Comparison of ENCODE assay signal across 11 mouse cellular contexts in genomic region chr11:70499566-70500475, GRCm38 (mm10). TPM values are rescaled to one million over a fixed set of nuclear protein-coding genes. Genes with fewer than 3 reads are reported as not detected.
DNase-seq lines count a peak whose midpoint lies in the region; ATAC-seq and TF ChIP-seq lines count a peak whose summit lies in the region.
"Had no signal": no experiment of that assay in that cellular context is flagged by ENCODE, and none has a peak within 500 bp of the region (broad histone marks: within the 10 kb centered on the region; RNA-seq: fewer than 3 reads in every experiment).

No protein-coding gene starts in this region.

- DNase-seq in CD4-positive, CD25-positive, alpha-beta regulatory T cell, adult 2 months (ENCODE audit: low read depth, low spot score): peak; percentile 48
- no peak for DNase-seq in liver, embryonic 14.5 days (ENCODE audit: low read depth in 3 of 3, low spot score in 3 of 3)
- DNase-seq in kidney, adult 8-10 months: peak; percentile 46 to 62
- peak; percentile 48 for DNase-seq in naive thymus-derived CD4-positive, alpha-beta T cell, adult 2 months (ENCODE audit: low read depth)
- DNase-seq in embryo, embryonic 9.5 days (ENCODE audit: extremely low spot score): no peak

- H3K9me3 ChIP-seq in liver, embryonic 14.5 days (ENCODE audit: control insufficient read depth, low read length): no peaks in the 10 kb centered on the region
- H3K9me3 ChIP-seq in liver, embryonic 12.5 days (replicated peaks): no peaks in the 10 kb centered on the region
- no peaks in the 10 kb centered on the region for H3K9me3 ChIP-seq in midbrain, embryonic 15.5 days
- H3K9me3 ChIP-seq: hindbrain, embryonic 12.5 days; liver, embryonic 15.5 days had no signal

- H3K4me1 ChIP-seq in liver, embryonic 14.5 days (replicated peaks; ENCODE audit: control insufficient read depth in 2 of 2, insufficient read depth in 2 of 2, low read length in 1 of 2): peaks cover 0 to 4% of the 10 kb centered on the region in 2 experiments; a peak in 2 of 4 replicates
- peaks cover 4% of the 10 kb centered on the region for H3K4me1 ChIP-seq in liver, embryonic 12.5 days
- no peaks in the 10 kb centered on the region for H3K4me1 ChIP-seq in midbrain, embryonic 15.5 days
- H3K4me1 ChIP-seq: hindbrain, embryonic 12.5 days had no signal

- no peak overlapping the region for H3K9ac ChIP-seq in liver, embryonic 14.5 days (replicated peaks)
- no peak overlapping the region for H3K9ac ChIP-seq in liver, embryonic 12.5 days
- no peak overlapping the region for H3K9ac ChIP-seq in midbrain, embryonic 15.5 days
- H3K9ac ChIP-seq: hindbrain, embryonic 12.5 days; liver, embryonic 15.5 days had no signal

- ATAC-seq in CD4-positive, CD25-positive, alpha-beta regulatory T cell, adult 4 months: no peak
- no peak for ATAC-seq in liver, embryonic 14.5 days (ENCODE audit: insufficient read depth)
- ATAC-seq in liver, embryonic 12.5 days: no peak
- ATAC-seq in midbrain, embryonic 15.5 days (replicated peaks): no peak

- no peaks in the 10 kb centered on the region for H3K36me3 ChIP-seq in liver, embryonic 14.5 days (replicated peaks; ENCODE audit: control insufficient read depth, insufficient read depth, low read depth)
- no peaks in the 10 kb centered on the region for H3K36me3 ChIP-seq in liver, embryonic 12.5 days
- H3K36me3 ChIP-seq in midbrain, embryonic 15.5 days (replicated peaks): no peaks in the 10 kb centered on the region
- H3K36me3 ChIP-seq: hindbrain, embryonic 12.5 days; liver, embryonic 15.5 days had no signal

- H3K27me3 ChIP-seq in liver, embryonic 14.5 days (ENCODE audit: control insufficient read depth, insufficient read depth, low read length): no peaks in the 10 kb centered on the region
- peaks cover 16% of the 10 kb centered on the region; the same call in 1 of the 2 replicates for H3K27me3 ChIP-seq in liver, embryonic 12.5 days (replicated peaks)
- no peaks in the 10 kb centered on the region for H3K27me3 ChIP-seq in midbrain, embryonic 15.5 days (replicated peaks)
- H3K27me3 ChIP-seq: hindbrain, embryonic 12.5 days had no signal

- no peak overlapping the region for H3K4me2 ChIP-seq in liver, embryonic 14.5 days (ENCODE audit: low read depth)
- no peak overlapping the region for H3K4me2 ChIP-seq in liver, embryonic 12.5 days
- H3K4me2 ChIP-seq in midbrain, embryonic 15.5 days: no peak overlapping the region
- H3K4me2 ChIP-seq: hindbrain, embryonic 12.5 days; liver, embryonic 15.5 days had no signal

- 52% methylated on average over 14 of the region's 14 CpGs for WGBS in liver, embryonic 14.5 days (ENCODE audit: insufficient replicate concordance)
- 61% methylated on average over 14 of the region's 14 CpGs for WGBS in liver, embryonic 12.5 days (ENCODE audit: insufficient replicate concordance)
- WGBS in midbrain, embryonic 15.5 days: 62% methylated on average over 14 of the region's 14 CpGs

- peak; percentile 35; the same call in 1 of the 2 replicates for TF ChIP-seq CTCF in liver, embryonic 14.5 days (IDR thresholded peaks at IDR 0.05; ENCODE audit: low read depth)

- TF ChIP-seq EP300 in liver, embryonic 14.5 days (IDR thresholded peaks at IDR 0.05; ENCODE audit: low read depth): no peak

- no peak overlapping the region for H3K4me3 ChIP-seq in liver, embryonic 14.5 days (ENCODE audit: insufficient read depth in 1 of 2, low read depth in 2 of 2, low read length in 2 of 2)
- no peak overlapping the region for H3K4me3 ChIP-seq in liver, embryonic 12.5 days
- no peak overlapping the region for H3K4me3 ChIP-seq in midbrain, embryonic 15.5 days
- H3K4me3 ChIP-seq: hindbrain, embryonic 12.5 days; liver, embryonic 15.5 days had no signal

- H3K27ac ChIP-seq in liver, embryonic 14.5 days: no peak overlapping the region
- H3K27ac ChIP-seq in liver, embryonic 12.5 days: no peak overlapping the region
- no peak overlapping the region for H3K27ac ChIP-seq in midbrain, embryonic 15.5 days
- H3K27ac ChIP-seq: hindbrain, embryonic 12.5 days; liver, embryonic 15.5 days had no signal

RNA-seq across cellular contexts. Expression of gene Tm4sf5, which starts 5.2 kb away (rescaled TPM):
- 1 to 10 TPM in 1 of 2 experiments, under 1 TPM in 1; 1.00 to 2.5 TPM for polyA plus RNA-seq in CD4-positive, CD25-positive, alpha-beta regulatory T cell, adult 4 months (2017; shearing (Covaris generic))
- polyA plus RNA-seq in liver, embryonic 14.5 days (2012; rRNA removed): 0.90 and 1.4 TPM in 2 replicates
- polyA plus RNA-seq in liver, embryonic 14.5 days (2014; fragmentation: Nextera tagmentation; extraction: Ambion mirVana): 2.1 and 2.4 TPM in 2 replicates
- 2.8 and 2.9 TPM in 2 replicates for polyA plus RNA-seq in liver, embryonic 12.5 days (2016; fragmentation: Nextera tagmentation; extraction: Ambion mirVana)
- 3.8 and 4.0 TPM in 2 replicates for polyA plus RNA-seq in midbrain, embryonic 15.5 days (2015; fragmentation: Nextera tagmentation; extraction: Ambion mirVana)

RNA-seq across cellular contexts. Expression of gene Vmo1, which starts 14.6 kb away (rescaled TPM):
- polyA plus RNA-seq in CD4-positive, CD25-positive, alpha-beta regulatory T cell, adult 4 months (2017; shearing (Covaris generic)): not detected
- polyA plus RNA-seq in liver, embryonic 14.5 days (2012; rRNA removed): 0.23 TPM in 1 of 2 replicates, not detected in the other
- polyA plus RNA-seq in liver, embryonic 14.5 days (2014; fragmentation: Nextera tagmentation; extraction: Ambion mirVana): 0.21 and 0.51 TPM in 2 replicates
- polyA plus RNA-seq in liver, embryonic 12.5 days (2016; fragmentation: Nextera tagmentation; extraction: Ambion mirVana): 0.42 and 0.44 TPM in 2 replicates
- 0.46 TPM in 1 of 2 replicates, not detected in the other for polyA plus RNA-seq in midbrain, embryonic 15.5 days (2015; fragmentation: Nextera tagmentation; extraction: Ambion mirVana)

RNA-seq across cellular contexts. Expression of gene Gltpd2, which starts 19.2 kb away (rescaled TPM):
- not detected for polyA plus RNA-seq in CD4-positive, CD25-positive, alpha-beta regulatory T cell, adult 4 months (2017; shearing (Covaris generic))
- 11.2 and 15.7 TPM in 2 replicates for polyA plus RNA-seq in liver, embryonic 14.5 days (2012; rRNA removed)
- polyA plus RNA-seq in liver, embryonic 14.5 days (2014; fragmentation: Nextera tagmentation; extraction: Ambion mirVana): 18.4 and 20.3 TPM in 2 replicates
- polyA plus RNA-seq in liver, embryonic 12.5 days (2016; fragmentation: Nextera tagmentation; extraction: Ambion mirVana): 15.3 and 17.5 TPM in 2 replicates
- polyA plus RNA-seq in midbrain, embryonic 15.5 days (2015; fragmentation: Nextera tagmentation; extraction: Ambion mirVana): 0.14 and 0.27 TPM in 2 replicates
- polyA plus RNA-seq: thymus, postnatal 0 days had no signal

RNA-seq across cellular contexts. Expression of gene Psmb6, which starts 25.3 kb away (rescaled TPM):
- polyA plus RNA-seq in CD4-positive, CD25-positive, alpha-beta regulatory T cell, adult 4 months (2017; shearing (Covaris generic)): 100 to 1,000 TPM; 378 to 439 TPM
- 155 and 171 TPM in 2 replicates for polyA plus RNA-seq in liver, embryonic 14.5 days (2012; rRNA removed)
- polyA plus RNA-seq in liver, embryonic 14.5 days (2014; fragmentation: Nextera tagmentation; extraction: Ambion mirVana): 345 and 363 TPM in 2 replicates
- polyA plus RNA-seq in liver, embryonic 12.5 days (2016; fragmentation: Nextera tagmentation; extraction: Ambion mirVana): 415 and 437 TPM in 2 replicates
- 777 and 795 TPM in 2 replicates for polyA plus RNA-seq in midbrain, embryonic 15.5 days (2015; fragmentation: Nextera tagmentation; extraction: Ambion mirVana)

RNA-seq across cellular contexts. Expression of gene Gm40193, which starts 32.9 kb away (rescaled TPM):
- polyA plus RNA-seq in CD4-positive, CD25-positive, alpha-beta regulatory T cell, adult 4 months (2017; shearing (Covaris generic)): not detected
- not detected in 2 replicates for polyA plus RNA-seq in liver, embryonic 14.5 days (2012; rRNA removed)
- not detected in 2 replicates for polyA plus RNA-seq in liver, embryonic 14.5 days (2014; fragmentation: Nextera tagmentation; extraction: Ambion mirVana)
- polyA plus RNA-seq in liver, embryonic 12.5 days (2016; fragmentation: Nextera tagmentation; extraction: Ambion mirVana): not detected in 2 replicates
- not detected in 2 replicates for polyA plus RNA-seq in midbrain, embryonic 15.5 days (2015; fragmentation: Nextera tagmentation; extraction: Ambion mirVana)
- polyA plus RNA-seq: hindbrain, embryonic 12.5 days; liver, embryonic 15.5 days; thymus, postnatal 0 days had no signal

Comparison
In these comparisons a context has a peak if more than half of its experiments do, and no peak if none do; other contexts are left out.
1. DNase-seq: peak in CD4-positive, CD25-positive, alpha-beta regulatory T cell, adult 2 months (single experiment), kidney, adult 8-10 months (2 of 2) and naive thymus-derived CD4-positive, alpha-beta T cell, adult 2 months (single experiment); none in liver, embryonic 14.5 days (0 of 3) and embryo, embryonic 9.5 days (single experiment).